Mouse (Mus musculus) R1 (cell line): ENCODE measurements around the gene Map2k4.
A peak's percentile ranks its signal among the peaks of the same experiment; 100 is the strongest.

Experiments used
- DNase-seq: peaks from one replicate; pipeline ENCODE4 v3.0.0-alpha.2; 2018; ENCODE audit warnings: low read depth, low spot score

Map2k4 gene

GRCm38 (mm10) chr11:65788154-65788553 is at the start of gene Map2k4:
TSS of gene Map2k4 (minus strand) at chr11:65788297.
- DNase-seq: peak; percentile 88

GRCm38 (mm10) chr11:65824556-65824955 is 36.5 kb upstream of the Map2k4 start:
- DNase-seq: no peak

- DNase-seq: peak; percentile 81
These were observed 32.8 kb upstream of the Map2k4 start for GRCm38 (mm10) chr11:65820877-65821276.

GRCm38 (mm10) chr11:65820280-65820679 is 32.2 kb upstream of the Map2k4 start:
- DNase-seq: peak; percentile 36

- no peak for DNase-seq
These were observed 30.1 kb upstream of the Map2k4 start for GRCm38 (mm10) chr11:65818193-65818592.

GRCm38 (mm10) chr11:65816237-65816636 is 28.1 kb upstream of the Map2k4 start:
- DNase-seq: no peak

GRCm38 (mm10) chr11:65814381-65814780 is 26.3 kb upstream of the Map2k4 start:
- DNase-seq: no peak

GRCm38 (mm10) chr11:65812088-65812487 is 24.0 kb upstream of the Map2k4 start:
- no peak for DNase-seq

GRCm38 (mm10) chr11:65807601-65808000 is 19.5 kb upstream of the Map2k4 start:
- DNase-seq: no peak

- peak; percentile 96 for DNase-seq
These were observed 18.9 kb upstream of the Map2k4 start, which contains the start of gene Zkscan6 for GRCm38 (mm10) chr11:65806909-65807504. TSS of gene Zkscan6 (plus strand) at chr11:65807175.

GRCm38 (mm10) chr11:65806321-65806904 is 18.3 kb upstream of the Map2k4 start:
- no peak for DNase-seq

- no peak for DNase-seq
These were observed 13.8 kb upstream of the Map2k4 start for GRCm38 (mm10) chr11:65801899-65802298.

GRCm38 (mm10) chr11:65795896-65796295 is 7.8 kb upstream of the Map2k4 start:
- DNase-seq: no peak

- no peak for DNase-seq
These were observed 6.5 kb upstream of the Map2k4 start for GRCm38 (mm10) chr11:65794428-65795219.

- DNase-seq: peak; percentile 42
These were observed 511 bp downstream of the Map2k4 start for GRCm38 (mm10) chr11:65787421-65788151.

- no peak for DNase-seq
These were observed 1.9 kb downstream of the Map2k4 start for GRCm38 (mm10) chr11:65786160-65786559.

GRCm38 (mm10) chr11:65781596-65781995 is 6.5 kb downstream of the Map2k4 start:
- no peak for DNase-seq

- DNase-seq: no peak
These were observed 8.5 kb downstream of the Map2k4 start for GRCm38 (mm10) chr11:65779578-65779977.

GRCm38 (mm10) chr11:65779066-65779465 is 9.0 kb downstream of the Map2k4 start:
- DNase-seq: no peak

GRCm38 (mm10) chr11:65777810-65778209 is 10.3 kb downstream of the Map2k4 start:
- DNase-seq: no peak

- no peak for DNase-seq
These were observed 11.0 kb downstream of the Map2k4 start for GRCm38 (mm10) chr11:65776906-65777611.
